Mouse (Mus musculus) stomach, embryonic 15.5 days (tissue): Measurements from ENCODE around the gene Pde8b. TPM values are rescaled to one million over a fixed set of nuclear protein-coding genes. Genes with fewer than 3 reads are reported as not detected.

Source experiments
- ATAC-seq: fragments of 200-750 bp; cut with Nextera tagmentation; 2 replicates; pipeline ENCODE4 v1.8.0; 2017; ENCODE audit warnings: low read depth, moderate number of reproducible peaks, moderate TSS enrichment; ENCODE audit not compliant: insufficient read depth, low FRiP score
- H3K27ac ChIP-seq: fragments of 300-500 bp; sonication (generic); 2 replicates; pipeline ENCODE4 v1.5.1; 2015; ENCODE audit warnings: mild to moderate bottlenecking, inconsistent platforms
- H3K27me3 ChIP-seq: fragments of 300-500 bp; sonication (generic); replicated peaks from 2 replicates; pipeline ENCODE4 v1.6.1; 2015; ENCODE audit warnings: inconsistent platforms
- H3K36me3 ChIP-seq: fragments of 300-500 bp; sonication (generic); 2 replicates; pipeline ENCODE4 v1.6.1; 2015; ENCODE audit warnings: inconsistent platforms
- H3K4me1 ChIP-seq: fragments of 300-500 bp; sonication (generic); 2 replicates; pipeline ENCODE4 v1.6.1; 2015; ENCODE audit warnings: inconsistent platforms
- H3K4me2 ChIP-seq: fragments of 300-500 bp; sonication (generic); 2 replicates; pipeline ENCODE4 v1.6.1; 2015; ENCODE audit warnings: mild to moderate bottlenecking, inconsistent platforms
- H3K4me3 ChIP-seq: fragments of 300-500 bp; sonication (generic); replicated peaks from 2 replicates; pipeline ENCODE4 v1.5.1; 2015; ENCODE audit warnings: inconsistent platforms
- H3K9ac ChIP-seq: fragments of 300-500 bp; sonication (generic); 2 replicates; pipeline ENCODE4 v1.6.1; 2015; ENCODE audit warnings: inconsistent platforms
- H3K9me3 ChIP-seq: fragments of 300-500 bp; sonication (generic); 2 replicates; pipeline ENCODE4 v1.6.1; 2016; ENCODE audit warnings: inconsistent platforms
- WGBS: fragments of 180-500 bp; shearing (Covaris S2); methylation state at CpG from one replicate; pipeline ENCODE4 v1.1.7; 2015; 5-methylcytosine and 5-hydroxymethylcytosine counted together
- polyA plus RNA-seq: library from polyadenylated mRNA; unstranded; fragments of >200 nt; fragmentation: Nextera tagmentation; extraction: Ambion mirVana; gene quantifications from 2 replicates; pipeline ENCODE4 v1.2.1, GENCODE M21; 2015

Gene Pde8b
- 7.4 and 9.2 TPM in 2 replicates for polyA plus RNA-seq

GRCm38 (mm10) chr13:95249511-95250456, at the start of gene Pde8b:
Gene Pde8b, minus strand, starts transcription at chr13:95250336.
- peak within 1 kb of the TSS; percentile 36 for H3K4me3 ChIP-seq
- WGBS = 3% methylated on average over 35 of the region's 37 CpGs
- H3K36me3 ChIP-seq = no peaks in the 10 kb centered on the region
- ATAC-seq = peak; percentile 81
- peak within 1 kb of the TSS; percentile 58 for H3K4me2 ChIP-seq
- no peaks in the 10 kb centered on the region for H3K4me1 ChIP-seq
- 0 out of 2 replicates have a peak, but pooled peaks cover 9% of the 10 kb centered on the region for H3K27me3 ChIP-seq
- H3K9ac ChIP-seq = no peak within 1 kb of the TSS
- no peaks in the 10 kb centered on the region for H3K9me3 ChIP-seq
- H3K27ac ChIP-seq = no peak within 1 kb of the TSS

DNA sequence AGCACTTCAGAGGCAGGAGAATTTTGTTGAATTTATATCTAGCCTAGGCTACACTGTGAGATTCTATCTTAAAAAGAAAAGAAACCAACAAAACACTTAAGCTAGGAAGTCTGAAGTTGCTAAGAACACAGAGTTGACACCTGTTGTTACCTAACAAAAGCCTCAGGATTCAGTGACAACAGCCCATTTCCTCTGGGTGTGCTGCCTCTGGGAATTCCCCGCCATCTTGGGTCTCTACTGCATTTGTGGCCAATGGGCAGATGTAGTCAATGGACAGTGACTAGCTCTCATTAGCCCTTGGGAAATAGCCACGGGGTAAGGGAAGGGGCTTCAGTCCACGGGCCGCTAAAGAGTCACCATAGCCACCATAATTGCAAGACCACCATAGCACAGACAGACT, 41.8 kb upstream of the Pde8b start:
- no peaks in the 10 kb centered on the region for H3K9me3 ChIP-seq
- no peak overlapping the region for H3K27ac ChIP-seq
- H3K4me1 ChIP-seq = no peaks in the 10 kb centered on the region
- no peak overlapping the region for H3K4me2 ChIP-seq
- ATAC-seq = no peak
- H3K4me3 ChIP-seq = no peak overlapping the region
- H3K27me3 ChIP-seq = no peaks in the 10 kb centered on the region
- WGBS = 85% methylated on average over 4 of the region's 4 CpGs
- no peaks in the 10 kb centered on the region for H3K36me3 ChIP-seq
- H3K9ac ChIP-seq = no peak overlapping the region

GRCm38 (mm10) chr13:95288027-95288426, 37.9 kb upstream of the Pde8b start:
- Histone ChIP-seq H3K27me3 (no peaks in the 10 kb centered on the region), H3K27ac (no peak overlapping the region), H3K4me1 (no peaks in the 10 kb centered on the region), H3K9ac (no peak overlapping the region), H3K4me2 (no peak overlapping the region), H3K36me3 (no peaks in the 10 kb centered on the region), H3K9me3 (no peaks in the 10 kb centered on the region), H3K4me3 (no peak overlapping the region)
- WGBS = 73% methylated on average over 7 of the region's 7 CpGs
- ATAC-seq = no peak

DNA sequence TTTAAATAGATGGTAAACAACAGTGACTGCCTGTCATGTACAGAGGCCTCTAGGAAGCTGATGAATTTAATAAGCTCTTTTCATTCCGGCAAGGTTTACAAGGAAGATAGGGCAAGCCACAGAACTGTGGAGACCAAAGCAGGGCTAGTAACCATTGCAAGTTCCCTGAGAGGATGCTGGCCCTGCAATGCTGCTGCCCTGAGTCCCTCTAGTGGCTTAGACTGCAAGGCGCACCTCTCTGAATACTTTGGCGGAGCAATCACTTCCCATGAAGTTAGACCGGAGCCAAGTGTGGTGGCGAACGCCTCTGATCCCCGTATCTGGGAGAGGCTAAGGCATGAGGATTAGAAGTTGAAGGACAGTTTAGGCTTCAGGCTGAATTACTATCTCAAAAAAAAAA, 36.9 kb upstream of the Pde8b start:
- H3K27ac ChIP-seq = no peak overlapping the region
- peak; percentile 50; the same call in 1 of the 2 replicates for ATAC-seq
- no peak overlapping the region for H3K4me2 ChIP-seq
- no peaks in the 10 kb centered on the region for H3K36me3 ChIP-seq
- H3K4me3 ChIP-seq = no peak overlapping the region
- no peaks in the 10 kb centered on the region for H3K27me3 ChIP-seq
- H3K9ac ChIP-seq = no peak overlapping the region
- H3K4me1 ChIP-seq = no peaks in the 10 kb centered on the region
- H3K9me3 ChIP-seq = no peaks in the 10 kb centered on the region
- WGBS = 1% methylated on average over 7 of the region's 7 CpGs

DNA sequence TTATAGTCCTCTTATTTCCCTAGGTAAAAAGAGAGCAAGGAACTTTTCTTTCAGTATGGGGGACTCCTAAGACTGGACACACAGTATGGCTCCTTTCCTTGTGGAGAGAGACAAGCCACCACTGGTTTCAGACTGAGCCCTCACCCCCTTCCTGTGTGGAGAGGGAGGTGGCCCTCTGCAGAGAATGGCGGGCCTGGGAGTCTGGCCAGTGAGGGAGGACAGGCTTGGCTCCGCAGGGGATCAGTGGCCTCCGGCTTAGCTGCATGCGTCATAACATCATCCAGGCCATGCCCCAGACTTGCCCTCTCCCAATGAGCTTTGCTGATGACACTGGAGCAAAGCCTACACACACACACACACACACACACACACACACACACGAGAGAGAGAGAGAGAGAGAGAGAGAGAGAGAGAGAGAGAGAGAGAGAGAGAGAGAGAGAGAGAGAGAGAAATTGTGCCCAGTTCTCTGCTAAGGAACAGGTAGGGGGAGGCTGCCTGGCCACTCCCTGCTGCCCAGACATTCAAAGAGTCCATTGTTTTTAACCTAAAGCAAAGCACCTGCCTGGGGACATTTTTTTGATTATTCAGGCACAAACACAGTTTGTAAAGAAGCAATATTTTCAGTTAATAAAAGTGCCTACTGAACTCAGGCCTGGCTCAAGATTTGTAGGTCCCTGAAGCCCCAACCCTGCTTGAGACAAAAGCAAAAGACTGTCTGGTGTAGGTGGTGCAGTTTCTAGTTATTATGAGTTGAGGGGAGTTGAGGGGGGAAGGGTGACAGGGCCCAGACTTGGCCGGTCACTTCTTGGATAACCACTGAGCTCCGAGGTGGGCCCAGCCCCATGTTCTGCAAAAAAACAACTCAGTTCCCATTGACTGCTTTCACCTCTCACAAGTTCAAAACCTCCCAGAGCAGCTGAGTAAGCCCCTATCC, 31.9 kb upstream of the Pde8b start:
- Histone ChIP-seq H3K4me2 (no peak overlapping the region), H3K9me3 (no peaks in the 10 kb centered on the region), H3K27ac (no peak overlapping the region), H3K4me1 (no peaks in the 10 kb centered on the region), H3K36me3 (no peaks in the 10 kb centered on the region), H3K4me3 (no peak overlapping the region), H3K27me3 (no peaks in the 10 kb centered on the region), H3K9ac (no peak overlapping the region)
- ATAC-seq = peak; percentile 53; the same call in 1 of the 2 replicates
- 31% methylated on average over 6 of the region's 7 CpGs for WGBS

DNA sequence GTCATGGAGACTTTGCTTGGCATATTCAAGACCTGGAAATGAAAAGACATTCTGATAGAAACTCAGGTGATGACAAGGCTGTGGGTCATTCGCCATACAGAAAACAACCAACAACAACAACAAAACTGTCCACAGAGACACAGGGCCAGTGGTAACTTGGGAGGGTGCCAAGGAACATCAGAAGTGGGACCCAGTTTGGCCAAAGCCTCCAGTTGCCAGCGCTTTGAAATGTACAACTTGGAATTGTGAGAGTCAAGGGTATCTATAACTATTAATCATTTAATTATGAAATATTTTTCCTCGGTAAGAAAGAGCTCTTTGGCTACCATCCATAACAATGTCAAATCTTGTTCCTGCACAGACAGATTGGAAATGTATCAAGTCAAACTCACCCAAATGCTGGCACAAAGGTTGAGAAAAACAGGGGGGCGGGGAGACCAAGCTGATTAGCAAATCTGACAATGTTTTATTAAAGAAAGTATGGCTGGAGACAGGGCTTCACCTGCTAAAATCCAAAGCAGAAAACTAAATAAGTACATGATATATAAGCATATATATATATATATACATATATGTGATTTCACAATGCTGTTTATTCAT, 28.4 kb upstream of the Pde8b start:
- Histone ChIP-seq H3K27me3 (no peaks in the 10 kb centered on the region), H3K4me2 (no peak overlapping the region), H3K4me3 (no peak overlapping the region), H3K9ac (no peak overlapping the region), H3K36me3 (no peaks in the 10 kb centered on the region), H3K27ac (no peak overlapping the region), H3K4me1 (no peaks in the 10 kb centered on the region), H3K9me3 (no peaks in the 10 kb centered on the region)
- WGBS = 77% methylated on average over 4 of the region's 4 CpGs
- no peak for ATAC-seq

DNA sequence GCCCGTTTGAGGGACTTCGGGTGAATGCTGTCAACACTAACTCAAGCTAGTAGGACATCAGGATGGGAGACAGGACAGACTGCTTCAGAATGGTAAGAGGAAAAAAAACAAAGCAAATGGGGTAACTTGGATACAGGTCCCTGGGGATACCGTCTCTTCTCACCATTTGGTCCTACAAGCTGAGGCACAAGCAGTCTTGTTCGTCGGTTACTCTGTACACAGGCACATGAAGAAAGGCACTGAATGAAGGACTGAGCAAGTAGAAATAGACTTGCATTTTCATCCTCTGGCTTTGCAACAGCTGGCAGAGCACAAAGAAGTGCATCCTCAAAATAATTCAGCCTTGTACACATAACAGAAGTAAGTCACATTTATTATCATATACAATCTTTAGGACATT, 14.6 kb upstream of the Pde8b start:
- H3K27me3 ChIP-seq = no peaks in the 10 kb centered on the region
- no peak for ATAC-seq
- H3K9me3 ChIP-seq = no peaks in the 10 kb centered on the region
- 0 out of 2 replicates have a peak, but pooled peaks cover 7% of the 10 kb centered on the region for H3K4me1 ChIP-seq
- 85% methylated on average over 5 of the region's 5 CpGs for WGBS
- no peak overlapping the region for H3K4me2 ChIP-seq
- H3K27ac ChIP-seq = no peak overlapping the region
- H3K36me3 ChIP-seq = no peaks in the 10 kb centered on the region
- no peak overlapping the region for H3K9ac ChIP-seq
- no peak overlapping the region for H3K4me3 ChIP-seq

DNA sequence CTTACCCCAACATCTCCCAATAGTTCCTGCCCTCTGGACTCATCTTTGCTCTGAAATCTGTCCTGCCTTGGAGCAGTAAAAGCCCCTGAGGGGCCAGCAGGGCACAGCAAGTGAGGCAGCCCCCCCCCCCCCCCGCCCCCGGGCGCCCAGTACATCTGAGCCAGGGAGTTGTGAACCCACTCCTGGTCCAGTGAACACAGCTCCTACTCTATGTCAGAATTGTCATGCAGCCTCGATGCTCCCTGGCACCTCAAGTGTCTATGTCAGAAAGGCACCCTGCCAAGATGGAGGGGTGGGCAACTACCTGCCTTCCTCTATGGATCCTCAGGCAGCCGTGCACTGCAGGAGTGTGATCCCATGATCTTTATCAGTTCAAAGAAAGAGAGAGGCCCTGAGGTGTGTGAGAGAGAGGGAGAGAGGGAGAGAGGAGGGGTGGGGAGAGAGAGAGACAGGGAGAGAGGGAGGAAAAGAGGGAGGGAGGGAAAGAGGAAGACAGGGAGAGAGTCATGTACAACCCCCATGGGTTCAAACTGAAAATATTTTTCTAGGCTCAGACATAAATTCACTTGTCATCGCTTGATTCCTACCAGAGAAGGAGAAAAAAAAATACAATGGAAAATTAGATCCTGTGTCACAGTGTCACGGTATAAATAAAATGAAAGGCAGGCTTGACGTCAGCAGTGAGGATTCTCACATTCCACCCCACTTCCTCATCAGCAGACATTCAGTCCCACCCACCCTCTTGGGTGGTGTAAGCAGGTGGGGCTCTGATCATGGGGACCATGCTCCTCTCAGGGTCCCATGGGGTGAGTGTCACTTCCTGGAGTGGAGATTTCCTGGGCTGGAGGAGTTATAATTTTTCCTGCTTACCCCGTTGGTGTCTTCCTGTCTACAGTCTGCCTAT, 11.0 kb upstream of the Pde8b start:
- H3K4me1 ChIP-seq = 0 out of 2 replicates have a peak, but pooled peaks cover 7% of the 10 kb centered on the region
- H3K36me3 ChIP-seq = no peaks in the 10 kb centered on the region
- ATAC-seq = no peak
- no peak overlapping the region for H3K9ac ChIP-seq
- no peak overlapping the region for H3K4me3 ChIP-seq
- H3K27me3 ChIP-seq = no peaks in the 10 kb centered on the region
- no peaks in the 10 kb centered on the region for H3K9me3 ChIP-seq
- no peak overlapping the region for H3K27ac ChIP-seq
- WGBS = 59% methylated on average over 9 of the region's 9 CpGs
- no peak overlapping the region for H3K4me2 ChIP-seq

GRCm38 (mm10) chr13:95260391-95260790, 10.3 kb upstream of the Pde8b start:
- Histone ChIP-seq H3K4me1 (0 out of 2 replicates have a peak, but pooled peaks cover 7% of the 10 kb centered on the region), H3K36me3 (no peaks in the 10 kb centered on the region), H3K4me2 (no peak overlapping the region), H3K27me3 (no peaks in the 10 kb centered on the region), H3K4me3 (no peak overlapping the region), H3K9me3 (no peaks in the 10 kb centered on the region), H3K27ac (no peak overlapping the region), H3K9ac (no peak overlapping the region)
- 11% methylated on average over 1 of the region's 1 CpGs for WGBS
- ATAC-seq = no peak

- no peak for ATAC-seq
- Histone ChIP-seq H3K27me3 (no peaks in the 10 kb centered on the region), H3K4me3 (no peak overlapping the region), H3K9me3 (no peaks in the 10 kb centered on the region), H3K4me2 (no peak overlapping the region), H3K4me1 (0 out of 2 replicates have a peak, but pooled peaks cover 7% of the 10 kb centered on the region), H3K36me3 (no peaks in the 10 kb centered on the region), H3K9ac (no peak overlapping the region), H3K27ac (no peak overlapping the region)
- 89% methylated on average over 6 of the region's 6 CpGs for WGBS
Measured at GRCm38 (mm10) chr13:95257083-95257482, 6.9 kb upstream of the Pde8b start.

- 86% methylated on average over 3 of the region's 3 CpGs for WGBS
- Histone ChIP-seq H3K9me3 (no peaks in the 10 kb centered on the region), H3K4me1 (no peaks in the 10 kb centered on the region), H3K27me3 (0 out of 2 replicates have a peak, but pooled peaks cover 5% of the 10 kb centered on the region), H3K4me2 (no peak overlapping the region), H3K4me3 (no peak overlapping the region), H3K9ac (no peak overlapping the region), H3K27ac (no peak overlapping the region), H3K36me3 (no peaks in the 10 kb centered on the region)
- ATAC-seq = no peak
Measured at GRCm38 (mm10) chr13:95255083-95255482, 4.9 kb upstream of the Pde8b start.
